Mouse (Mus musculus): ENCODE measurements around the gene 0610010F05Rik. TPM values are rescaled to one million over a fixed set of nuclear protein-coding genes. Genes with fewer than 3 reads are reported as not detected.

The 0610010F05Rik gene
- total and polyA plus RNA-seq, 3 experiments, result 5.5 to 43.9 (median 42.1) TPM

DNA sequence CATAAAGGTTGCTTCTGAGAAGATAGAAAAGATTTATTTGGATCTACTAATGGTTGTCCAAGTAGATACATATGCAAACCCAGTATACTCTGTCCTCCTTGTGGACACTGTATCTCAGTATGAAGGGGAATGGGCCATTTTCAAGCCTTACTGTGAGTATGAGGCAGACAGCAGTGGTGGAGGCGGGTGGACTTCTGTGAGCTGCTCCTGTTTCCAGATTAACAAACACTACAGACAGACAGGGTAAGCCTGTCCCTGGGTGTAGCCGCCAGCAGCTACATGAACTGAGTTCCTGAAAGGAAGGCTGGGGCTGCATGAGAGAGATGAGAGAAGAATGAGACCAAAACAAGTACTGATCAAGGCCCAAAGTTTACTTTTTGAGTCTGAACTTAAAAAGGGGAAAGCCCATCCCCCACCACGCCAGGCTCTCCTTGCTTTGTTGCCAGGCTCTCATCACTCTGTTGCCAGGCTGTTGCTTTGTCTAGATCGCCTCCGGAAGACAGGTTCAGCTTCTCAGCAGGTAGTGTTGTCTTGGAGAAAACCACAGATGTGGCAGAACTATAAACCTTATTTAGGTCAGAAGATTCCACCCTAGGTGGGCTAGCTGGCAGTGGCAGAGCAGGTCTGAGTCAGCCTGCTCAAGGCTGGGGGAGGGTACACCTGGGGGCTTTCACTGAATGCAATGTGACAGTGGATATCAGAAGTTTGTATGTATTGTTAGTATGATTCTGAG lies 112.8 kb downstream of the 0610010F05Rik start, which contains the start of gene 1700093K21Rik:
1700093K21Rik (minus strand) TSS at position 683 of the 733 bp plus-strand sequence.
- DNase-seq (ENCODE audit: low spot score) (no peak), ATAC-seq (ENCODE audit: extremely low read depth, insufficient number of reproducible peaks, low FRiP score, poor library complexity, severe bottlenecking) (no peak)
- H3K36me3 ChIP-seq (replicated peaks), result no peaks in the 10 kb centered on the region
- H3K4me1 ChIP-seq (ENCODE audit: insufficient read depth, low read depth, low read length), result no peaks in the 10 kb centered on the region
- H3K27me3 ChIP-seq (ENCODE audit: insufficient read depth, low read length), result peaks cover 12% of the 10 kb centered on the region
- H3K9me3 ChIP-seq (replicated peaks), result peaks cover 8% of the 10 kb centered on the region
- no peak for TF ChIP-seq GATA1 (IDR thresholded peaks at IDR 0.05; ENCODE audit: borderline replicate concordance, low read length)
- no peak for TF ChIP-seq GATA2 (IDR thresholded peaks at IDR 0.05; ENCODE audit: borderline replicate concordance, low read depth, low read length)
- no peak for TF ChIP-seq POLR2AphosphoS5 (IDR thresholded peaks at IDR 0.05; ENCODE audit: insufficient replicate concordance, low read depth, low read length)
- no peak for TF ChIP-seq CTCF (IDR thresholded peaks at IDR 0.05; ENCODE audit: low read depth, low read length)
- TF ChIP-seq TAL1 (conservative IDR thresholded peaks at IDR 0.05; ENCODE audit: low read depth, low read length), result no peak
- H3K4me3 ChIP-seq (ENCODE audit: low read depth, low read length), result no peak within 1 kb of the TSS

DNA sequence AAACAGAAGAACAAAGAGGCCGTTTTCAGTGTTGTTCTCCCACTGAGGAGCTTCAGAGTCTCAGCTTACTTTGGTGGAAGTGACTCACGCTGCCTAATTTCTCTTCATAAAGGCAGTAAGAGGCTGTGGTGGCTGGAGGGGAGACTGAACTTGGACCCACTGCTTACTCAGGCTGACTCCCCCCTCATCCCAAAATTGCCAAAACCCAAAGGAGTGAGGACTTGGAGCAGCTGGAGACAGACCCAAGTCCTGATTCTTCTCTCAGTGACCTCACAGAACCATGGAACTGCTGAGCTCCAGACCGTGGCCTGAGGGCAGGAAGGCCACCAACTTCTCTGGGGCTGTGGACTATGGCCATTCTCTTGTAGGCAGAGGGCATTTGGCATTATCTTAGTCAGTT lies 114.5 kb downstream of the 0610010F05Rik start:
- no peak for ATAC-seq (ENCODE audit: extremely low read depth, insufficient number of reproducible peaks, low FRiP score, poor library complexity, severe bottlenecking)
- H3K27me3 ChIP-seq (ENCODE audit: insufficient read depth, low read length), result peaks cover 12% of the 10 kb centered on the region
- no peaks in the 10 kb centered on the region for H3K9me3 ChIP-seq (replicated peaks)
- H3K4me3 ChIP-seq (ENCODE audit: low read depth, low read length), result no peak overlapping the region
- no peaks in the 10 kb centered on the region for H3K36me3 ChIP-seq (replicated peaks)
- no peak for DNase-seq (ENCODE audit: low spot score)
- TF ChIP-seq POLR2AphosphoS5 (IDR thresholded peaks at IDR 0.05; ENCODE audit: insufficient replicate concordance, low read depth, low read length), result no peak
- no peak for TF ChIP-seq GATA2 (IDR thresholded peaks at IDR 0.05; ENCODE audit: borderline replicate concordance, low read depth, low read length)
- no peak for TF ChIP-seq TAL1 (conservative IDR thresholded peaks at IDR 0.05; ENCODE audit: low read depth, low read length)
- no peak for TF ChIP-seq CTCF (IDR thresholded peaks at IDR 0.05; ENCODE audit: low read depth, low read length)
- no peak for TF ChIP-seq GATA1 (IDR thresholded peaks at IDR 0.05; ENCODE audit: borderline replicate concordance, low read length)
- no peaks in the 10 kb centered on the region for H3K4me1 ChIP-seq (ENCODE audit: insufficient read depth, low read depth, low read length)

- H3K36me3 ChIP-seq (replicated peaks), result no peaks in the 10 kb centered on the region
- peaks cover 12% of the 10 kb centered on the region; the same call in 1 of the 2 replicates for H3K27me3 ChIP-seq (ENCODE audit: insufficient read depth, low read length)
- no peaks in the 10 kb centered on the region for H3K9me3 ChIP-seq (replicated peaks)
- no peak overlapping the region for H3K4me3 ChIP-seq (ENCODE audit: low read depth, low read length)
- DNase-seq (ENCODE audit: low spot score) (no peak), ATAC-seq (ENCODE audit: extremely low read depth, insufficient number of reproducible peaks, low FRiP score, poor library complexity, severe bottlenecking) (no peak)
- no peaks in the 10 kb centered on the region for H3K4me1 ChIP-seq (ENCODE audit: insufficient read depth, low read depth, low read length)
- TF ChIP-seq GATA1 (IDR thresholded peaks at IDR 0.05; ENCODE audit: borderline replicate concordance, low read length) (no peak), POLR2AphosphoS5 (IDR thresholded peaks at IDR 0.05; ENCODE audit: insufficient replicate concordance, low read depth, low read length) (no peak), TAL1 (conservative IDR thresholded peaks at IDR 0.05; ENCODE audit: low read depth, low read length) (no peak), CTCF (IDR thresholded peaks at IDR 0.05; ENCODE audit: low read depth, low read length) (no peak), GATA2 (IDR thresholded peaks at IDR 0.05; ENCODE audit: borderline replicate concordance, low read depth, low read length) (no peak)
Measured at GRCm38 (mm10) chr11:23515315-23515714, 118.1 kb downstream of the 0610010F05Rik start.

Other genes with a start within 250 kb of the 0610010F05Rik start
- gene Ahsa2, start 135.6 kb downstream of the 0610010F05Rik start, total RNA-seq (2014; fragmentation: Nextera tagmentation), result 36.6 and 37.0 TPM in 2 replicates
- 36.0 and 42.4 TPM in 2 replicates for gene Ahsa2, start 135.6 kb downstream of the 0610010F05Rik start, total RNA-seq (2017)
- 13.2 and 14.0 TPM in 2 replicates for gene Ahsa2, start 135.6 kb downstream of the 0610010F05Rik start, polyA plus RNA-seq (2012)
- gene 1700093K21Rik, start 112.5 kb downstream of the 0610010F05Rik start, total RNA-seq (2014; fragmentation: Nextera tagmentation), result not detected in 2 replicates
- gene 1700093K21Rik, start 112.5 kb downstream of the 0610010F05Rik start, total RNA-seq (2017), result not detected in 2 replicates
- gene 1700093K21Rik, start 112.5 kb downstream of the 0610010F05Rik start, polyA plus RNA-seq (2012), result not detected in 2 replicates
- 50.6 and 54.6 TPM in 2 replicates for gene Pus10, start 32.0 kb upstream of the 0610010F05Rik start, total RNA-seq (2014; fragmentation: Nextera tagmentation)
- 38.7 and 50.9 TPM in 2 replicates for gene Pus10, start 32.0 kb upstream of the 0610010F05Rik start, total RNA-seq (2017)
- gene Pus10, start 32.0 kb upstream of the 0610010F05Rik start, polyA plus RNA-seq (2012), result 4.2 and 7.0 TPM in 2 replicates
- 26.7 and 35.2 TPM in 2 replicates for gene Pex13, start 32.3 kb upstream of the 0610010F05Rik start, total RNA-seq (2014; fragmentation: Nextera tagmentation)
- 16.4 and 18.1 TPM in 2 replicates for gene Pex13, start 32.3 kb upstream of the 0610010F05Rik start, total RNA-seq (2017)
- gene Pex13, start 32.3 kb upstream of the 0610010F05Rik start, polyA plus RNA-seq (2012), result 16.3 and 16.7 TPM in 2 replicates
- gene Rel, start 137.3 kb upstream of the 0610010F05Rik start, total RNA-seq (2014; fragmentation: Nextera tagmentation), result 18.0 and 20.5 TPM in 2 replicates
- 5.8 and 7.4 TPM in 2 replicates for gene Rel, start 137.3 kb upstream of the 0610010F05Rik start, total RNA-seq (2017)
- 0.52 and 0.60 TPM in 2 replicates for gene Rel, start 137.3 kb upstream of the 0610010F05Rik start, polyA plus RNA-seq (2012)